Mouse (Mus musculus) lung, adult 2 months (tissue): ENCODE data around the gene Glipr2. TPM values are rescaled to one million over a fixed set of nuclear protein-coding genes. Genes with fewer than 3 reads are reported as not detected.

ENCODE experiments used
- DNase-seq: peaks from one replicate; pipeline ENCODE4 v3.0.0; 2022
- H3K4me1 ChIP-seq: fragments of 200-500 bp; 2 replicates; pipeline ENCODE4 v1.6.1; 2011; ENCODE audit warnings: low read length; ENCODE audit not compliant: control insufficient read depth, insufficient read depth
- H3K4me3 ChIP-seq: fragments of 200-500 bp; replicated peaks from 2 replicates; pipeline ENCODE3; 2011; ENCODE audit warnings: low read depth, mild to moderate bottlenecking, control low read depth, low read length; ENCODE audit errors: extremely low read depth
- CTCF ChIP-seq: fragments of 200-500 bp; IDR thresholded peaks from 2 replicates; pipeline ENCODE4 v1.5.1; 2011; ENCODE audit warnings: mild to moderate bottlenecking, low read length, control low read depth; ENCODE audit not compliant: insufficient read depth
- POLR2A ChIP-seq: fragments of 200-500 bp; IDR thresholded peaks from 2 replicates; pipeline ENCODE4 v1.6.1; 2011; ENCODE audit warnings: low read depth, mild to moderate bottlenecking, control low read depth, low read length, borderline replicate concordance; ENCODE audit errors: extremely low read depth
- WGBS: fragments of 180-500 bp; shearing (Covaris S2); methylation state at CpG from one replicate; pipeline ENCODE4 v1.1.7; 2018; 5-methylcytosine and 5-hydroxymethylcytosine counted together
- polyA plus RNA-seq: library from polyadenylated mRNA; depleted of rRNA; stranded (reverse); fragments of >200 nt; gene quantifications from 2 replicates; pipeline ENCODE4 v1.2.3, GENCODE M21; 2012

Gene Glipr2
- polyA plus RNA-seq, 1 experiment: 18.1 TPM

GRCm38 (mm10) chr4:43988976-43989375 is 31.8 kb downstream of the Glipr2 start:
- 92% methylated on average over 3 of the region's 3 CpGs for WGBS
- Histone ChIP-seq H3K4me1 (no peaks in the 10 kb centered on the region), H3K4me3 (no peak overlapping the region)
- TF ChIP-seq CTCF: no peak
- no peak for TF ChIP-seq POLR2A
- DNase-seq: no peak

GRCm38 (mm10) chr4:43993072-43993471 is 35.9 kb downstream of the Glipr2 start:
- WGBS: 93% methylated on average over 11 of the region's 11 CpGs
- Histone ChIP-seq H3K4me3 (no peak overlapping the region), H3K4me1 (no peaks in the 10 kb centered on the region)
- no peak for DNase-seq
- TF ChIP-seq CTCF: no peak
- TF ChIP-seq POLR2A: no peak

GRCm38 (mm10) chr4:43994342-43994741 is 37.1 kb downstream of the Glipr2 start:
- 63% methylated on average over 2 of the region's 2 CpGs for WGBS
- Histone ChIP-seq H3K4me1 (no peaks in the 10 kb centered on the region), H3K4me3 (no peak overlapping the region)
- no peak for DNase-seq
- TF ChIP-seq CTCF (no peak), POLR2A (no peak)

- no peak overlapping the region for H3K4me3 ChIP-seq
- DNase-seq: no peak
- 43% methylated on average over 6 of the region's 6 CpGs for whole genome bisulfite sequencing
- H3K4me1 ChIP-seq: peaks cover 3% of the 10 kb centered on the region; the same call in 1 of the 2 replicates
- TF ChIP-seq CTCF (no peak), POLR2A (no peak)
Measured at GRCm38 (mm10) chr4:44003622-44004021, 46.4 kb downstream of the Glipr2 start.

GRCm38 (mm10) chr4:44004126-44004525 is 46.9 kb downstream of the Glipr2 start, which contains the start of gene Clta:
TSS of gene Clta (plus strand) at chr4:44004452.
- no peak within 1 kb of the TSS for H3K4me3 ChIP-seq
- peaks cover 3% of the 10 kb centered on the region; the same call in 1 of the 2 replicates for H3K4me1 ChIP-seq
- no peak for DNase-seq
- TF ChIP-seq POLR2A: no peak
- no peak for TF ChIP-seq CTCF
- WGBS: 57% methylated on average over 5 of the region's 5 CpGs

DNA sequence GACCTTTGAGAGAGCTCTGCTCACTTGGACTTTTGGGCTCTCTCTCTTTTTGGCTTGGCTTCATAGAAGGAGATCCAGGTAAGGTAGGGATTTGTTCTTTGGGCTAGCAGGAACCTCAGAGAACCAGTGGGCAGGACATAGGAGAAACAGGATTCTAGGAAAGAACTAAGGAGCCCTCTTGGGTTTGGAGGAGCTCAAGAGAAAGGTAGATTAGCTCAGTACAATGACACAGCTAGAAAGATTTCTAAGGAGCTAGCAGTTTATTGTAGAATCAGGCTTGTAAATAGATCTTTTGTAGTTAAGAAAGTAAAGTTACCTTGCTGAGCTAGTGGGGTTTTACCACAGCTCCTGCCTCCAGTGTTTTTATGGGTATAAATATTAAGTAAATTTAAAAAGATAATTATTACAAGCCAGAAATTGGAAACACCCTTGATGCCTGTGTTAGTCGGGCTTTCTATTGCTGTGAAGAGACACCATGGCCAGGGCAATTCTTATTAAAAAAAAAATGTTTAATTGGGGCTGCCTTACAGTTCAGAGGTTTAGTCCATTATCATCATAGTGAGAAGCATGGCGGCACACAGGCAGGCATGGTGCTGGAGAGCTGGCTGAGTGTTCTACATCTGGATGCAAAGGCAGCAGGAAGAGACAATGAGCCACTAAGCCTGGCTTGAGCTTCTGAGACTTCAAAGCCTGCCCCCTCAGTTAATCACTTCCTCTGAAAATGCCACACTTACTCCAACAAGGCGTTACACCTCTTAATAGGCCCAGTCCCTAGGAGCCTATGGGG is 47.6 kb downstream of the Glipr2 start:
- WGBS: 74% methylated on average over 3 of the region's 3 CpGs
- H3K4me1 ChIP-seq: peaks cover 3% of the 10 kb centered on the region; the same call in 1 of the 2 replicates
- no peak for DNase-seq

DNA sequence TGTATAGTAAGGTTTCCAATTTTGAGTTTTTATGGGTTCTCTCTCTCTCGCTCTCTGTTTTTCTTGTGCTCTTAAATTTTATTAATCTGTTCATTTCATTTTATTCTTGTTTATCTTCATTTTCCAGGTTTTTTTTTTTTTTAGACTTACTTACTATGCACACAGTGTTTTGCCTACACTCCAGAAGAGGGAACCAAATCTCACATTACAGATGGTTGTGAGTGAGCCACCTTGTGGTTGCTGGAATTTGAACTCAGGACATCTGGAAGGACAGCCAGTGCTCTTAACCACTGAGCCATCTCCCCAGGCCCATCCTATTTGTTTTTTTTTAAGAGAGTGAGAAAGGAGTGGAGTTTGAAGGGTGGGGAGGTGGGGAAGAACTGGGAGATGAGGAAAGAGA is 53.0 kb downstream of the Glipr2 start:
- TF ChIP-seq CTCF (no peak), POLR2A (no peak)
- 92% methylated on average over 1 of the region's 1 CpGs for WGBS
- no peak overlapping the region for H3K4me3 ChIP-seq
- no peak for DNase-seq
- H3K4me1 ChIP-seq: peaks cover 7% of the 10 kb centered on the region

More for the DNA sequence above, 47.6 kb downstream of the Glipr2 start:
- TF ChIP-seq CTCF (no peak), POLR2A (no peak)
- H3K4me3 ChIP-seq: no peak overlapping the region

DNA sequence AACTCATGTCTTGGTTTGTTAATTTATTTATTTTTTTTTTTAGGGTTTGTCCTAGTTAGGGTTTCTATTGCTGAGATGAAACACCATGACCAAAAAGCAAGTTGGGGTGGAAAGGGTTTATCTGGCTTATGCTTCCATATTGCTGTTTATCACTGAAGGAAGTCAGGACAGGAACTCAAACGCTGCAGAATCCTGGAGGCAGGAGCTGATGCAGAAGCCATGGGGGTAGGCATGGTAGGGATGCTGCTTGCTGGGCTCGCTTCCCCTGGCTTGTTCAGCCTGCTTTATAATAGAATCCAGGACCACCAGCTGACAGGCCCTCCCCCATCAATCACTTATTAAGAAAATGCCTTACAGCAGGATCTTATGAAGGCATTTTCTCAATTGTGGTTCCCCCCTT is 53.7 kb downstream of the Glipr2 start:
- 47% methylated on average over 2 of the region's 2 CpGs for WGBS
- Histone ChIP-seq H3K4me1 (peaks cover 7% of the 10 kb centered on the region), H3K4me3 (no peak overlapping the region)
- TF ChIP-seq POLR2A (no peak), CTCF (no peak)
- no peak for DNase-seq

GRCm38 (mm10) chr4:44011799-44012198 is 54.6 kb downstream of the Glipr2 start:
- WGBS: 73% methylated on average over 3 of the region's 3 CpGs
- peak overlapping the region; percentile 73 for H3K4me3 ChIP-seq
- TF ChIP-seq POLR2A (no peak), CTCF (no peak)
- DNase-seq: no peak
- peaks cover 7% of the 10 kb centered on the region for H3K4me1 ChIP-seq
